Mouse (Mus musculus): ENCODE data around the gene Fgfr1op.

The Fgfr1op gene

GRCm38 (mm10) chr17:8225746-8226145, 60.4 kb downstream of the Fgfr1op start:
- DNase-seq (ENCODE audit: low read depth, low spot score) = no peak

GRCm38 (mm10) chr17:8228622-8229021, 63.3 kb downstream of the Fgfr1op start:
- DNase-seq (ENCODE audit: low read depth, low spot score) = no peak

DNA sequence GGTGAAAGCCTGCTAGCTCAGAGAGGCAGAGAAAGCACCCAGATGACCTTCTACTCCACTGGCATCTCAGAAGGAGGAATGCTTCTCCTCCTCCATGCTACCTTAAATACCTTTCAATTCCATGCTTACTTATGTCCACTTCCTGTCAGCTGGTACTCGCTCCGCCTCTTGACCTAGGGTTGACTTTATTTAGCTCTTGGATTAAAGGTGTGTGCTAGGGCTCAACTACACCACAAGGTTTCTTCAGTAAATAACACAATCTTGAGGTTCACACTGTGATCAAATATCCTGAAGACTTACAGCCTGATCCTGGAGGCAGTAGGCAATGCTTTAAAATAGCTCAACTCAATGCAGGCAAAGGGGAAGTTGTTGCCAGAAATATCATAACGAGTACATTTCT, 64.3 kb downstream of the Fgfr1op start:
- no peak for DNase-seq (ENCODE audit: low read depth, low spot score)

- no peak for DNase-seq (ENCODE audit: low read depth, low spot score)
Observed at GRCm38 (mm10) chr17:8232089-8232488, 66.8 kb downstream of the Fgfr1op start.

GRCm38 (mm10) chr17:8233618-8234214, 68.4 kb downstream of the Fgfr1op start:
- DNase-seq (ENCODE audit: low read depth, low spot score) = no peak

GRCm38 (mm10) chr17:8234537-8234936, 69.2 kb downstream of the Fgfr1op start:
- DNase-seq (ENCODE audit: low read depth, low spot score) = no peak

GRCm38 (mm10) chr17:8235743-8236142, 70.4 kb downstream of the Fgfr1op start, which contains the start of gene Ccr6:
Gene Ccr6 (plus strand): TSS chr17:8236043.
- DNase-seq (ENCODE audit: low read depth, low spot score) = no peak

- DNase-seq (ENCODE audit: low read depth, low spot score) = no peak
Observed at GRCm38 (mm10) chr17:8238012-8238710, 72.9 kb downstream of the Fgfr1op start.

DNA sequence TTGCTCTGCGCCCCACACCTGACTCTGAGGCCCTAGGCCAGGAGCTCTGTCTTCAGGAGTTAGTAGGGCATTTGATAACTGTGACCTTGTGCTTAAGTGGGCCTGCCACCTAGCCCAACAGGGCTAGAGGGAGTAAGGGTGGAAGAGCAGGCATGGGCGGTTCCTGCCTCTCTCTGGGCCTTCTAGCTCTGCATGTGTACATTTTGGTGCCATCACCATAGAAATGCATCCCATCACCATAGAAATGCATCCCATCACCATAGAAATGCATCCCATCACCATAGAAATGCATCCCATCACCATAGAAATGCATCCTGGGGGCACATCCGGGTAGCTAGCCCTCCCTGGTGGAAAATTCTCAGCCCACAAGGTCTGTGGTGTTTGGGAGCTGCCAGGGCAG, 74.3 kb downstream of the Fgfr1op start:
- DNase-seq (ENCODE audit: low read depth, low spot score) = no peak

DNA sequence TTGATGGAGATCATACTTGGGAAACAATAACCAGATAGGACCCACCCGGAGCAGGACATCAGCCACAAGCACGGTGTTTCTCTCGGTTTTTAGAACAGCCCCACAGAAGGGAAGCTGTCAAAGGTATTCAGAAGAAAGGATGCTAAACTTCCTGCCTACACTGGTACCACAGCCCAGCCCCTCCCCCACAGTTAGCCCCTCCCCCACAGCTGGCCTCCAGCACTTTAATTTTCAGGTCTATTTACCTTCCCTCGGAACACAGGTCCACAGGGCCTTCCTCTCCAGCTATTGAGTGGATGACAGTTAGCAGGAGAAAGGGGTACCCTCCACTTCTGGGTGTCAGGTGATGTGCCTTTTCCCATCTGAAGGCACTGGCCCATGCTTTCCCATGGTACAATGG, 75.2 kb downstream of the Fgfr1op start:
- DNase-seq (ENCODE audit: low read depth, low spot score) = no peak

DNA sequence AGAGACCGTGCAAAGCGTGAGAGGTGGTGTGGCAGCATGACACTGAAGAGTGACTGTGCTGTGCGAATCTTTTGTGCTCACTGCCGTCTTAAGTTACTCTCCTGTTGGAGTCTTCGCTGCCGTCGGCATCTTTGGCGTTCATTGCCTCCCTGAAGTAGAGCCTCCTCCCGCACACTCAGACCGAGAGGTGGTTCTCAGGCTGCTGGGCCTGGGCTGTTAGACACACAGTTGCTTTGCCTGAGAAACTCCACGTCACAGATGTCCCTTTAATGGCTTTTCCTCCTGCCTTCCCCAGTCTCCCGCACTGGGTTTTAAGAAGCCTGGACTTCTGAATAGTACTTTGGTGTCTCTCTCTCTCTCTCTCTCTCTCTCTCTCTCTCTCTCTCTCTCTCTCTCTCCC, 76.3 kb downstream of the Fgfr1op start:
- no peak for DNase-seq (ENCODE audit: low read depth, low spot score)

- no peak for DNase-seq (ENCODE audit: low read depth, low spot score)
Observed at GRCm38 (mm10) chr17:8242186-8242585, 76.9 kb downstream of the Fgfr1op start.

DNA sequence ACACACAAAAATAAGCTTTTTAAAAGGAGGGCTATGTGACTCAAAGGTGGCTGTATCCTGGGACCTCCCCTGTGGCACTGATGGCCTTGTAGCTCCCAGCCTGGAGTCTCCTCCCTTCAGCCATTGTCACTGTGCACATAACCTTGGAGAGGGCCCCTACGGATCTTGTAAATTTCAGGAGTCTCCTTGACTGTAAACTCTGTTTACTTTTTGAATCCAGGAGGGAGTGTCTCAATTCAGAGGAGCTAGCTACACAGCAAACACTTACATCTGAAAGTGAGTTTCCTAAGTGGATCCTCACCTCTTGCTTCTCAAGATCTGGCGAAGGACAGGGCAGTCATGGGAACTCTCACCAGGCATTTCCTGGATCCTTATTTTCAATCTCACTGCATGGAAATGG, 78.8 kb downstream of the Fgfr1op start:
- DNase-seq (ENCODE audit: low read depth, low spot score) = no peak

DNA sequence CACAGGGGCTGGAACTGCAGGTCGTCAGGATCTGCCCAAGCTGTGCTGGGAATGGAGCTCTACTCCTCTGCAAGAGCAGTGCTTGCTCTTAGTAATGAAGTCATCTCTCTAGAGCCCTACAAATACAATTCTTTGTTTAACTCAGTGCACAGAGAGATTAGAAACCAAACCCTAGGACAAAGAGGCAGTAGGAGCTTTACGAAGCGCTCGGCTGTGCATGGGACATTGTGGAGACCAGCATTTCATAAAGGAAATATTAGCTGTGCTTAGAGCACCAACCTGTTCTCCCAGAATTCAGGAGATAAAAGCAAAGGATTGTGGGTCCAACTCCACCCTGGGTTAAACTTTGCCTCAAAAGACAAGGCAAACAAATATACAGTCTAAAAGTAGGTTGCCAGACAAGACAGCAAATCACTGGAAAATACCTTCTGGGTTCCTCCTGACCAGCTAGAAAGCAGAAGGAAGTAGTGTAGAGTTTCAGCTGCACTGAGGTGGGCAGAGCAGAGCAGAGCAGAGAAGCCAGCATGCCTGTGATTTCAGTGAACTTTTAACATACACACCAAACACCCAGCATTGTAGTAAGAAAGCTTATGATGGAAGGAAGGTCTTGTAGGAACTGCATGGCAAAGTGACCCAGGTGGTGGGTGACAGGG, 80.9 kb downstream of the Fgfr1op start:
- DNase-seq (ENCODE audit: low read depth, low spot score) = no peak
